In genomic region chr3:68709198-68709797, GRCm38 (mm10) we compare ENCODE assay signal across 9 mouse cellular contexts. TPM values are rescaled to one million over a fixed set of nuclear protein-coding genes. Genes with fewer than 3 reads are reported as not detected.
DNase-seq lines count a peak whose midpoint lies in the region; ATAC-seq and TF ChIP-seq lines count a peak whose summit lies in the region.
"Had no signal": no experiment of that assay in that cellular context is flagged by ENCODE, and none has a peak within 500 bp of the region (broad histone marks: within the 10 kb centered on the region; RNA-seq: fewer than 3 reads in every experiment).

No protein-coding gene starts in this region.

- 49% methylated on average over 9 of the region's 9 CpGs for WGBS in heart, postnatal 0 days
- 36% methylated on average over 9 of the region's 9 CpGs for WGBS in large intestine, adult 2 months
- WGBS in neural tube, embryonic 15.5 days: 61% methylated on average over 9 of the region's 9 CpGs

- TF ChIP-seq POLR2A in bone marrow macrophage, adult 2 months (IDR thresholded peaks at IDR 0.05; ENCODE audit: borderline replicate concordance, low read depth, low read length): no peak
- TF ChIP-seq POLR2A in embryonic fibroblast, embryonic 13.5 days (IDR thresholded peaks at IDR 0.05; ENCODE audit: low read depth, low read length): no peak

- ATAC-seq in heart, postnatal 0 days (ENCODE audit: insufficient read depth, low read depth): peak; percentile 75
- peak; percentile 72 for ATAC-seq in neural tube, embryonic 15.5 days (ENCODE audit: low FRiP score)

- no peak overlapping the region for H3K27ac ChIP-seq in bone marrow macrophage, adult 2 months (ENCODE audit: insufficient read depth, low read depth, low read length)
- H3K27ac ChIP-seq in embryonic fibroblast, embryonic 13.5 days (ENCODE audit: insufficient read depth, low read length): no peak overlapping the region
- H3K27ac ChIP-seq in heart, postnatal 0 days (ENCODE audit: low read depth): no peak overlapping the region
- no peak overlapping the region for H3K27ac ChIP-seq in neural tube, embryonic 15.5 days (replicated peaks)
- H3K27ac ChIP-seq: hindbrain, embryonic 15.5 days had no signal

- DNase-seq in ES-CJ7 (ENCODE audit: low read depth, low spot score): peak; percentile 83
- DNase-seq in heart, postnatal 0 days (ENCODE audit: low spot score): no peak
- DNase-seq in large intestine, adult 2 months (ENCODE audit: low read depth, low spot score): peak; percentile 24
- peak; percentile 75 to 79 for DNase-seq in lung, adult 18-20 months
- DNase-seq in thymus, postnatal 0 days (ENCODE audit: low spot score): peak; percentile 84

- H3K9me3 ChIP-seq in heart, postnatal 0 days (replicated peaks; ENCODE audit: control insufficient read depth, low read length): no peaks in the 10 kb centered on the region
- H3K9me3 ChIP-seq in neural tube, embryonic 15.5 days (replicated peaks): no peaks in the 10 kb centered on the region
- H3K9me3 ChIP-seq: hindbrain, embryonic 15.5 days had no signal

- H3K9ac ChIP-seq in heart, postnatal 0 days (replicated peaks; ENCODE audit: low read depth, low read length): no peak overlapping the region
- no peak overlapping the region for H3K9ac ChIP-seq in neural tube, embryonic 15.5 days (replicated peaks)
- H3K9ac ChIP-seq: hindbrain, embryonic 15.5 days had no signal

- peak; percentile 52 for TF ChIP-seq CTCF in bone marrow macrophage, adult 2 months (IDR thresholded peaks at IDR 0.05; ENCODE audit: low read depth, low read length)
- peak; percentile 85; the same call in 1 of the 2 replicates for TF ChIP-seq CTCF in embryonic fibroblast, embryonic 13.5 days (IDR thresholded peaks at IDR 0.05; ENCODE audit: borderline replicate concordance, insufficient read depth, low read length)
- TF ChIP-seq CTCF in heart, postnatal 0 days (IDR thresholded peaks at IDR 0.05; ENCODE audit: low read depth): peak; percentile 63

- H3K27me3 ChIP-seq in heart, postnatal 0 days (ENCODE audit: control insufficient read depth, insufficient read depth, low read length): no peaks in the 10 kb centered on the region
- no peaks in the 10 kb centered on the region for H3K27me3 ChIP-seq in neural tube, embryonic 15.5 days (replicated peaks)
- H3K27me3 ChIP-seq: hindbrain, embryonic 15.5 days had no signal

- H3K4me1 ChIP-seq in bone marrow macrophage, adult 2 months (ENCODE audit: control insufficient read depth, insufficient read depth, low read length): no peaks in the 10 kb centered on the region
- no peaks in the 10 kb centered on the region for H3K4me1 ChIP-seq in embryonic fibroblast, embryonic 13.5 days (ENCODE audit: control insufficient read depth, insufficient read depth, low read length)
- no peaks in the 10 kb centered on the region for H3K4me1 ChIP-seq in heart, postnatal 0 days (ENCODE audit: control insufficient read depth, insufficient read depth)
- H3K4me1 ChIP-seq in neural tube, embryonic 15.5 days: no peaks in the 10 kb centered on the region
- H3K4me1 ChIP-seq: hindbrain, embryonic 15.5 days had no signal

- H3K4me3 ChIP-seq in bone marrow macrophage, adult 2 months (ENCODE audit: insufficient read depth, low read length): no peak overlapping the region
- H3K4me3 ChIP-seq in embryonic fibroblast, embryonic 13.5 days (ENCODE audit: insufficient read depth, low read length): no peak overlapping the region
- no peak overlapping the region for H3K4me3 ChIP-seq in heart, postnatal 0 days (ENCODE audit: low read depth, low read length)
- H3K4me3 ChIP-seq in neural tube, embryonic 15.5 days (replicated peaks): no peak overlapping the region
- H3K4me3 ChIP-seq: hindbrain, embryonic 15.5 days had no signal

- no peaks in the 10 kb centered on the region for H3K36me3 ChIP-seq in heart, postnatal 0 days (replicated peaks; ENCODE audit: control insufficient read depth, insufficient read depth, low read length)
- no peaks in the 10 kb centered on the region for H3K36me3 ChIP-seq in neural tube, embryonic 15.5 days
- H3K36me3 ChIP-seq: hindbrain, embryonic 15.5 days had no signal

- TF ChIP-seq EP300 in heart, postnatal 0 days (IDR thresholded peaks at IDR 0.05; ENCODE audit: low read depth): no peak

- no peak overlapping the region for H3K4me2 ChIP-seq in heart, postnatal 0 days (ENCODE audit: low read depth, low read length)
- H3K4me2 ChIP-seq in neural tube, embryonic 15.5 days: no peak overlapping the region
- H3K4me2 ChIP-seq: hindbrain, embryonic 15.5 days had no signal

RNA-seq across cellular contexts. Expression of gene Il12a, which starts 18.9 kb away (rescaled TPM):
- not detected in 2 replicates for polyA plus RNA-seq in bone marrow macrophage, adult 2 months (2012; ENCODE audit: insufficient read depth, insufficient read length, missing spikeins)
- not detected in 2 replicates for polyA plus RNA-seq in embryonic fibroblast, embryonic 13.5 days (2011; ENCODE audit: insufficient read length, low read depth, missing spikeins)
- not detected in 2 replicates for total RNA-seq in heart, postnatal 0 days (2014; rRNA removed; ENCODE audit: low replicate concordance)
- polyA plus RNA-seq in heart, postnatal 0 days (2015; fragmentation: Nextera tagmentation; extraction: Ambion mirVana): 0.12 and 0.21 TPM in 2 replicates
- 0.53 and 0.74 TPM in 2 replicates for polyA plus RNA-seq in large intestine, adult 2 months (2012; rRNA removed)
- not detected in 2 replicates for polyA plus RNA-seq in neural tube, embryonic 15.5 days (2015; fragmentation: Nextera tagmentation; extraction: Ambion mirVana)
- 3.0 TPM in 2 replicates for polyA plus RNA-seq in thymus, postnatal 0 days (2015; fragmentation: Nextera tagmentation; extraction: Ambion mirVana)
